Mouse (Mus musculus): ENCODE data around the gene Fdxr.

- TF ChIP-seq CTCF (IDR thresholded peaks at IDR 0.05; ENCODE audit: low read depth, low read length) = no peak
- TF ChIP-seq POLR2A (IDR thresholded peaks at IDR 0.05; ENCODE audit: insufficient read depth, low read length) = no peak
- no peak for TF ChIP-seq EP300 (IDR thresholded peaks at IDR 0.05; ENCODE audit: insufficient read depth, low read depth, low read length)
These were observed 19.8 kb upstream of the Fdxr start for GRCm38 (mm10) chr11:115296471-115297210.
